Mouse (Mus musculus): ENCODE measurements around the gene Lrrc8b.

DNA sequence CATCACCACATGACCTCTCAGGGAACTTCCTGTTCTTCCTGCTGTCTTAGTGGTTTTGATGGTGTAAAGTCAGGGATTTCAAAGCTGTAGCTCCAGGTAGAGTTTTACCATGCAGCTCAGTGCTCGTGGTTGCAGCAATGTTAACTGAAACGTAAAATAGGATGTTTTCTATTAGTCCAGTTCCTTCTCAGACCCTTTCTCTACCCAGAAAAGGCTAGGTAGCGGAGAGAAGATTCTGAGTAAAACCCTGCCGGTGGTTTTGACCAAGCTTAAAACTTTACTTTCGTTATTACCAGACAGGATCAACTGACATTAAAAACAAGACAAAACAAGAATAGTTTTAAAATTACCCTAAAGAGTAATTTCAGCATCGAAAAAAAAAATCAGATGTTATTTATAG lies 100.0 kb downstream of the Lrrc8b start:
- TF ChIP-seq CTCF (conservative IDR thresholded peaks at IDR 0.05; ENCODE audit: insufficient read depth, insufficient read length, low read depth, low read length), result no peak
- TF ChIP-seq POLR2A (IDR thresholded peaks at IDR 0.05; ENCODE audit: low read depth, low read length), result no peak

All from kidney, adult 2 months (tissue).